Mouse (Mus musculus) erythroblast, embryonic 14.5 days (primary cell): Measurements from ENCODE around the gene Bmpr1a.

Source experiments
- GATA1 ChIP-seq: IDR thresholded peaks from 2 replicates; pipeline ENCODE4 v1.6.1; 2012; ENCODE audit warnings: low read length, inconsistent platforms, mixed read lengths
- TAL1 ChIP-seq: IDR thresholded peaks from 3 replicates; pipeline ENCODE4 v1.6.1; 2012; ENCODE audit warnings: low read length, inconsistent platforms, mixed read lengths

GRCm38 (mm10) chr14:34375415-34375904 is 127.7 kb downstream of the Bmpr1a start, which contains the start of gene Mmrn2:
- TF ChIP-seq TAL1 (no peak), GATA1 (no peak)
